Mouse (Mus musculus): ENCODE results near the gene Sntb2. TPM values are rescaled to one million over a fixed set of nuclear protein-coding genes. Genes with fewer than 3 reads are reported as not detected.
A peak's percentile ranks its signal among the peaks of the same experiment; 100 is the strongest.
"Not testable (repeated sequence)": the region's sequence is repeated elsewhere in the genome, so short reads cannot be mapped to it uniquely, and the experiment has no call there.

The Sntb2 gene
- polyA plus RNA-seq, 1 experiment = 6.9 TPM

- no peak overlapping the region for H3K4me3 ChIP-seq (ENCODE audit: insufficient read depth, low read depth, low read length)
- H3K4me1 ChIP-seq (ENCODE audit: control insufficient read depth, insufficient read depth, insufficient read length, low read length) = peaks cover 10% of the 10 kb centered on the region
- H3K27ac ChIP-seq (replicated peaks; ENCODE audit: low read depth, low read length) = peak overlapping the region; percentile 95
Observed at GRCm38 (mm10) chr8:106972538-106973264, 37.2 kb downstream of the Sntb2 start.

DNA sequence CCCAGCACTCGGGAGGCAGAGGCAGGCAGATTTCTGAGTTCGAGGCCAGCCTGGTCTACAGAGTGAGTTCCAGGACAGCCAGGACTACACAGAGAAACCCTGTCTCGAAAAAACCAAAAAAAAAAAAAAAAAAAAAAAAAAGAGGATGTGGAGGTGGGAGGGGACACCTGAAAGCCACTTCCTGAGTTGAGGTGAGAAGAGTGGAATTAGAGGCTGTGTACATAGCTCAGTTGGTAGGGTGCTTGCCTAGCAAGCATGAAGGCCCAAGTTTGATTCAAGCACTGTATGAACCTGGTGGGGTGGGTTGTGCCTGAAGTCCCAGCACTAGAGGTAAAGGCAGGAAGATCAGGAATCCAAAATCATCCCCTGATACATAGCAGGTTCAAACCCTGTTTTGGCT, 38.0 kb downstream of the Sntb2 start:
- not testable (repeated sequence) for H3K4me3 ChIP-seq (ENCODE audit: insufficient read depth, low read depth, low read length); H3K4me1 ChIP-seq (ENCODE audit: control insufficient read depth, insufficient read depth, insufficient read length, low read length); H3K27ac ChIP-seq (replicated peaks; ENCODE audit: low read depth, low read length)

- H3K4me3 ChIP-seq (ENCODE audit: insufficient read depth, low read depth, low read length) = no peak overlapping the region
Observed at GRCm38 (mm10) chr8:106974754-106975153, 39.2 kb downstream of the Sntb2 start.

GRCm38 (mm10) chr8:106975764-106976163, 40.2 kb downstream of the Sntb2 start:
- no peak overlapping the region for H3K4me3 ChIP-seq (ENCODE audit: insufficient read depth, low read depth, low read length)
- peaks cover 10% of the 10 kb centered on the region for H3K4me1 ChIP-seq (ENCODE audit: control insufficient read depth, insufficient read depth, insufficient read length, low read length)
- H3K27ac ChIP-seq (replicated peaks; ENCODE audit: low read depth, low read length) = no peak overlapping the region

More at GRCm38 (mm10) chr8:106974754-106975153, 39.2 kb downstream of the Sntb2 start:
- no peak overlapping the region for H3K27ac ChIP-seq (replicated peaks; ENCODE audit: low read depth, low read length)
- peaks cover 10% of the 10 kb centered on the region for H3K4me1 ChIP-seq (ENCODE audit: control insufficient read depth, insufficient read depth, insufficient read length, low read length)

DNA sequence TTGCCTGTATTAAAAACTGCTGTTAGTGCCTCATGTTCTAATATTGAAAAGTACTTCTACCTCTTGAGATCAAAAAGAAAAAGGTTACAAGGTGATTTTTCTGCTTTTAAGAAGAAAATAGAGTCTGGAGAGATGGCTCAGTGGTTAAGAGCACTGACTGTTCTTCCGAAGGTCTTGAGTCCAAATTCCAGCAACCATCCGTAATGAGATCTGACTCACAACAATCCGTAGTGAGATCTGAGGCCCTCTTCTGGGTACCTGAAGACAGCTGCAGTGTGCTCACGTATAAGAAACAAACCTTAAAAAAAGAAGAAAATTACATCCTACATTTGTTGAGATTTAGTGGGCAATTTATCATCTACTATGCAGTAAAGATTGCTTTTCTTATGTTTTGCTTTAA, 40.9 kb downstream of the Sntb2 start:
- H3K4me1 ChIP-seq (ENCODE audit: control insufficient read depth, insufficient read depth, insufficient read length, low read length) = peaks cover 8% of the 10 kb centered on the region
- H3K4me3 ChIP-seq (ENCODE audit: insufficient read depth, low read depth, low read length) = no peak overlapping the region
- H3K27ac ChIP-seq (replicated peaks; ENCODE audit: low read depth, low read length) = no peak overlapping the region

DNA sequence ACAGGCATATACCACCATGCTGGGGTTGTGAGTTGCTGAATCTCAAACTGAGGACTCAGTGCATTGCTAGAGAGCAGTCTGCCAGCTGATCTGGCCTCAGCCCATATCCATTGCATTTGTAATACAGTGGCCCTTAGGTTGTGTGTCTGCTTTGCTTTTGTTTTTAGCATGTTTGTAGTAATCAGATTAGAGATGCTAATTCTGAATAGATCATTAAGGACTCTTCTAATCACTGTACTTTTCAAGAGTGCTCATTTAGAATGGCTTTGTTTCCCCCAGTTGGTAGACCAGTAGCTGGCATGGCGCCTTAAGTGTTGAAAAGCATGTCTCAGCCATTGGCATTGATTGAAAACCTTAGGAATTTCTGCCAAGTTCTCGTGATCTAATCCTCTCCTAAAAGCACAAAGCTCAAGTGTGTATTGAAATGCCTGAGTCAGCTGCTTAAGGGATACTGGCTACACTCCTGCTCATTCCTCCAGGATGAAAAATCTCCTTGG, 43.3 kb downstream of the Sntb2 start:
- Histone ChIP-seq H3K27ac (replicated peaks; ENCODE audit: low read depth, low read length) (no peak overlapping the region), H3K4me1 (ENCODE audit: control insufficient read depth, insufficient read depth, insufficient read length, low read length) (0 out of 2 replicates have a peak, but pooled peaks cover 2% of the 10 kb centered on the region), H3K4me3 (ENCODE audit: insufficient read depth, low read depth, low read length) (no peak overlapping the region)

DNA sequence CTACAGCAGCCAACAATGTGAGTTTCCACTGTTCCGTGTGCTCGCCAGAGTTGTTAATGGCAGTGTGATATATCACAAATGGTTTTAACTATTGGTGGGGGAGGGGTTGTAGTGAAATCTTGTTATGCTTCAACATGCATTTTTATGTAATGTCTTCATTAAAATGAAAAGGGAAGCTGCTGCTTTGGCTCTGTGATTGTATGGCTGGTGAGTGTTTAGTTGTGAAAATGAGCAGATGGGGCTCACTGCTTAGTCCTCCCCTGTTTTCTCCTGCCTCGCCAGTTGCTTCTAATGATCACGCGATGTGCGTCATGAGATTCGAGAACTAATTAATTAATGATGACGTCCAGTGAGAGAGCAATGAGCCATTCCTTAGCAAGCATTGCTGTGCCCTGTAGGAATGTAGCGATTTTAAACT, 49.9 kb downstream of the Sntb2 start:
- no peak overlapping the region for H3K4me3 ChIP-seq (ENCODE audit: insufficient read depth, low read depth, low read length)
- peak overlapping the region; percentile 57 for H3K27ac ChIP-seq (replicated peaks; ENCODE audit: low read depth, low read length)
- peaks cover 5% of the 10 kb centered on the region for H3K4me1 ChIP-seq (ENCODE audit: control insufficient read depth, insufficient read depth, insufficient read length, low read length)

DNA sequence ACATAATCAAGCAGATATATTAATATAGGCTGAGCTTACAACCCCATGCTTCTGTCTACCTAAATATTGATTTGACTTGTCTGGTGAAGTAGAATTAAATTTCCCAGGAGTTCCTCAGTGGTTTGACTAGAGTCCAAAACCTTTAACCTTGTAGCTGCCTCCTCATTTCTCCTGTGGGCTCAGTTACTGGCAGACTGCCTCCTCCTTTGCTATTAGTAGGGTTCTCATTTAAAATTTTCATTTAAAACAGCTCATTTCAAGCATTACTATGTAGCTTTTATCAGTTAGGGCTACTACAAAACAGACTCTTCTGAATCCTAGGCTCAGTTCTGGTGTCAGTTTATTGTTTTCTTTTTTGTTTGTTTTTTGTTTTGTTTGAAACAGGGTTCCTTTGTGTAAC, 50.4 kb downstream of the Sntb2 start:
- H3K4me3 ChIP-seq (ENCODE audit: insufficient read depth, low read depth, low read length) = no peak overlapping the region
- H3K4me1 ChIP-seq (ENCODE audit: control insufficient read depth, insufficient read depth, insufficient read length, low read length) = peaks cover 5% of the 10 kb centered on the region
- no peak overlapping the region for H3K27ac ChIP-seq (replicated peaks; ENCODE audit: low read depth, low read length)

DNA sequence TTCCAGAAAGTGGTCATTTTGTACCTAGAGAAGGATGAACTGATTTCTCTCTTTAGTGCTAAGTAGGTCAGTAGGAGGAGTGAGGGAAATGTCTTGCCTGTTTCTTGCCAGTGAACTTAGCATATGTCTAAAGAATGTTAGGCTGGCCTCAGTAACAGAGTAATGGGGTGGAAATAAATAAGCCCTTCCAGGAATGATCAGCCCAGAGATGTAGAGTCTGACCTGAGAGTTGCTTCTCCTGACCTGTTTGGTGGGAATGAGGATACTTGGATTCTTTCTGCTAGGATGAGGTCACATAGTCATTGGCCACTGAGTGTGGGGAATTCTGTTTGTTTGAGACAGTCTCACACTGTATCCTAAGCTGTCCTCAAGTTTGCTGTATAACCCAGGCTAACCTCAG, 52.0 kb downstream of the Sntb2 start:
- Histone ChIP-seq H3K4me3 (ENCODE audit: insufficient read depth, low read depth, low read length) (no peak overlapping the region), H3K4me1 (ENCODE audit: control insufficient read depth, insufficient read depth, insufficient read length, low read length) (peaks cover 5% of the 10 kb centered on the region), H3K27ac (replicated peaks; ENCODE audit: low read depth, low read length) (peak overlapping the region; percentile 45; the same call in 1 of the 2 replicates)

GRCm38 (mm10) chr8:106991393-106991792, 55.8 kb downstream of the Sntb2 start:
- Histone ChIP-seq H3K4me1 (ENCODE audit: control insufficient read depth, insufficient read depth, insufficient read length, low read length) (no peaks in the 10 kb centered on the region; the same call in 1 of the 2 replicates), H3K4me3 (ENCODE audit: insufficient read depth, low read depth, low read length) (no peak overlapping the region), H3K27ac (replicated peaks; ENCODE audit: low read depth, low read length) (no peak overlapping the region)

DNA sequence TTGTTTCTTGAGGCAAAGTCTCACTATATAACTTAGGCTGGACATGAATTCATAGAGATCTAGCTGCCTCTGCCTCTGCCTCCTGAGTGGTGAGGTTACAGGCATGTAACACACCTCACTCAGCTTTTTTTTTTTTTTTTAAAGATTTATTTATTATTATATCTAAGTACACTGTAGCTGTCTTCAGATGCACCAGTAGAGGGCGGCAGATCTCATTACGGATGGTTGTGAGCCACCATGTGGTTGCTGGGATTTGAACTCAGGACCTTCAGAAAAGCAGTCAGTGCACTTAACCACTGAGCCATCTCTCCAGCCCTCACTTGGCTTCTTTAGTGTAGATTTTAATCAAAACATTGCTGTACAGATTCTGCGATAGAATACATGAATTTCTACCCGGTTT, 60.8 kb downstream of the Sntb2 start:
- H3K4me1 ChIP-seq (ENCODE audit: control insufficient read depth, insufficient read depth, insufficient read length, low read length); H3K27ac ChIP-seq (replicated peaks; ENCODE audit: low read depth, low read length); H3K4me3 ChIP-seq (ENCODE audit: insufficient read depth, low read depth, low read length): not testable (repeated sequence)

- Histone ChIP-seq H3K4me3 (ENCODE audit: insufficient read depth, low read depth, low read length) (no peak overlapping the region), H3K27ac (replicated peaks; ENCODE audit: low read depth, low read length) (no peak overlapping the region), H3K4me1 (ENCODE audit: control insufficient read depth, insufficient read depth, insufficient read length, low read length) (no peaks in the 10 kb centered on the region)
Observed at GRCm38 (mm10) chr8:106997416-106997815, 61.9 kb downstream of the Sntb2 start.

- no peak overlapping the region for H3K4me3 ChIP-seq (ENCODE audit: insufficient read depth, low read depth, low read length)
- no peaks in the 10 kb centered on the region for H3K4me1 ChIP-seq (ENCODE audit: control insufficient read depth, insufficient read depth, insufficient read length, low read length)
- H3K27ac ChIP-seq (replicated peaks; ENCODE audit: low read depth, low read length) = no peak overlapping the region
Observed at GRCm38 (mm10) chr8:106999068-106999467, 63.5 kb downstream of the Sntb2 start.

GRCm38 (mm10) chr8:107002532-107002931, 67.0 kb downstream of the Sntb2 start:
- Histone ChIP-seq H3K27ac (replicated peaks; ENCODE audit: low read depth, low read length) (no peak overlapping the region), H3K4me1 (ENCODE audit: control insufficient read depth, insufficient read depth, insufficient read length, low read length) (no peaks in the 10 kb centered on the region), H3K4me3 (ENCODE audit: insufficient read depth, low read depth, low read length) (no peak overlapping the region)

GRCm38 (mm10) chr8:107007795-107008194, 72.2 kb downstream of the Sntb2 start:
- Histone ChIP-seq H3K4me3 (ENCODE audit: insufficient read depth, low read depth, low read length) (no peak overlapping the region), H3K4me1 (ENCODE audit: control insufficient read depth, insufficient read depth, insufficient read length, low read length) (no peaks in the 10 kb centered on the region), H3K27ac (replicated peaks; ENCODE audit: low read depth, low read length) (no peak overlapping the region)

- H3K4me3 ChIP-seq (ENCODE audit: insufficient read depth, low read depth, low read length) = no peak overlapping the region
- H3K27ac ChIP-seq (replicated peaks; ENCODE audit: low read depth, low read length) = no peak overlapping the region
- H3K4me1 ChIP-seq (ENCODE audit: control insufficient read depth, insufficient read depth, insufficient read length, low read length) = no peaks in the 10 kb centered on the region
Observed at GRCm38 (mm10) chr8:107012666-107013065, 77.1 kb downstream of the Sntb2 start.
